8 mouse cellular contexts compared by ENCODE assay signal in genomic region chr6:125494092-125494871, GRCm38 (mm10). TPM values are rescaled to one million over a fixed set of nuclear protein-coding genes. Genes with fewer than 3 reads are reported as not detected.
DNase-seq lines count a peak whose midpoint lies in the region; ATAC-seq and TF ChIP-seq lines count a peak whose summit lies in the region.

Cd9 (minus strand) TSS chr6:125494791.

- H3K4me1 ChIP-seq in forebrain, embryonic 11.5 days (replicated peaks; ENCODE audit: control insufficient read depth, insufficient read depth, low read length) = peaks cover 5% of the 10 kb centered on the region; the same call in 1 of the 2 replicates
- H3K4me1 ChIP-seq in heart, postnatal 0 days (ENCODE audit: control insufficient read depth, insufficient read depth) = 0 out of 2 replicates have a peak, but pooled peaks cover 6% of the 10 kb centered on the region
- H3K4me1 ChIP-seq in liver, postnatal 0 days (ENCODE audit: insufficient read depth) = peaks cover 25% of the 10 kb centered on the region
- peaks cover 12% of the 10 kb centered on the region for H3K4me1 ChIP-seq in neural tube, embryonic 12.5 days

- ATAC-seq in forebrain, embryonic 11.5 days (replicated peaks; ENCODE audit: low FRiP score) = peak; percentile 85
- ATAC-seq in heart, postnatal 0 days (ENCODE audit: insufficient read depth, low read depth) = peak; percentile 80
- ATAC-seq in liver, postnatal 0 days = peak; percentile 79
- ATAC-seq in neural tube, embryonic 12.5 days (ENCODE audit: low FRiP score, low read depth) = peak; percentile 85

- TF ChIP-seq EP300 in heart, postnatal 0 days (IDR thresholded peaks at IDR 0.05; ENCODE audit: low read depth) = no peak
- no peak for TF ChIP-seq EP300 in liver, postnatal 0 days (IDR thresholded peaks at IDR 0.05; ENCODE audit: low read depth)

- H3K4me3 ChIP-seq in forebrain, embryonic 11.5 days (ENCODE audit: low read depth, low read length) = peak within 1 kb of the TSS; percentile 64
- peak within 1 kb of the TSS; percentile 70 for H3K4me3 ChIP-seq in heart, postnatal 0 days (ENCODE audit: low read depth, low read length)
- peak within 1 kb of the TSS; percentile 75 for H3K4me3 ChIP-seq in liver, postnatal 0 days (ENCODE audit: low read depth, low read length)
- peak within 1 kb of the TSS; percentile 55 for H3K4me3 ChIP-seq in neural tube, embryonic 12.5 days

- peaks cover 5% of the 10 kb centered on the region; the same call in 1 of the 2 replicates for H3K27me3 ChIP-seq in forebrain, embryonic 11.5 days (ENCODE audit: control insufficient read depth, insufficient read depth, low read length)
- peaks cover 22% of the 10 kb centered on the region for H3K27me3 ChIP-seq in heart, postnatal 0 days (ENCODE audit: control insufficient read depth, insufficient read depth, low read length)
- peaks cover 11% of the 10 kb centered on the region; the same call in 1 of the 2 replicates for H3K27me3 ChIP-seq in liver, postnatal 0 days (ENCODE audit: insufficient read depth, low read length)
- H3K27me3 ChIP-seq in neural tube, embryonic 12.5 days (replicated peaks) = peaks cover 18% of the 10 kb centered on the region

- peak; percentile 83 for DNase-seq in CD4-positive, CD25-positive, alpha-beta regulatory T cell, adult 2 months (ENCODE audit: low read depth, low spot score)
- DNase-seq in adrenal gland, adult 2 months = peak; percentile 88
- DNase-seq in forebrain, embryonic 11.5 days (ENCODE audit: low spot score) = peak; percentile 90
- DNase-seq in heart, postnatal 0 days (ENCODE audit: low spot score) = no peak
- DNase-seq in kidney, postnatal 25 days = peak; percentile 85 to 88
- peak; percentile 85 for DNase-seq in liver, postnatal 0 days
- DNase-seq in thymus, postnatal 10 days (ENCODE audit: low spot score in 2 of 2) = peak; percentile 7 to 44

- no peak for TF ChIP-seq CTCF in heart, postnatal 0 days (IDR thresholded peaks at IDR 0.05; ENCODE audit: low read depth)
- TF ChIP-seq CTCF in liver, postnatal 0 days (IDR thresholded peaks at IDR 0.05; ENCODE audit: low read depth) = no peak

- peak within 1 kb of the TSS; percentile 90 for H3K4me2 ChIP-seq in forebrain, embryonic 11.5 days (ENCODE audit: low read depth, low read length, severe bottlenecking)
- H3K4me2 ChIP-seq in heart, postnatal 0 days (ENCODE audit: low read depth, low read length) = peak within 1 kb of the TSS; percentile 81
- peak within 1 kb of the TSS; percentile 74 for H3K4me2 ChIP-seq in liver, postnatal 0 days (ENCODE audit: low read depth, low read length)
- peak within 1 kb of the TSS; percentile 92 for H3K4me2 ChIP-seq in neural tube, embryonic 12.5 days (replicated peaks)

- no peak within 1 kb of the TSS for H3K27ac ChIP-seq in forebrain, embryonic 11.5 days (ENCODE audit: low read depth, low read length)
- H3K27ac ChIP-seq in heart, postnatal 0 days (ENCODE audit: low read depth) = peak within 1 kb of the TSS; percentile 59
- peak within 1 kb of the TSS; percentile 71 for H3K27ac ChIP-seq in liver, postnatal 0 days (ENCODE audit: low read depth)
- no peak within 1 kb of the TSS for H3K27ac ChIP-seq in neural tube, embryonic 12.5 days

- H3K36me3 ChIP-seq in forebrain, embryonic 11.5 days (ENCODE audit: control insufficient read depth, insufficient read depth, low read length) = no peaks in the 10 kb centered on the region
- no peaks in the 10 kb centered on the region for H3K36me3 ChIP-seq in heart, postnatal 0 days (replicated peaks; ENCODE audit: control insufficient read depth, insufficient read depth, low read length)
- peaks cover 3% of the 10 kb centered on the region; the same call in 1 of the 2 replicates for H3K36me3 ChIP-seq in liver, postnatal 0 days (replicated peaks; ENCODE audit: insufficient read depth, low read length)
- H3K36me3 ChIP-seq in neural tube, embryonic 12.5 days = no peaks in the 10 kb centered on the region

- under 1% methylated on average over 58 of the region's 61 CpGs for WGBS in forebrain, embryonic 11.5 days
- WGBS in heart, postnatal 0 days = under 1% methylated on average over 56 of the region's 61 CpGs
- WGBS in liver, postnatal 0 days (ENCODE audit: insufficient replicate concordance) = under 1% methylated on average over 58 of the region's 61 CpGs
- under 1% methylated on average over 61 of the region's 61 CpGs for WGBS in neural tube, embryonic 12.5 days

- H3K9me3 ChIP-seq in forebrain, embryonic 11.5 days (ENCODE audit: control insufficient read depth, low read length) = no peaks in the 10 kb centered on the region
- H3K9me3 ChIP-seq in heart, postnatal 0 days (replicated peaks; ENCODE audit: control insufficient read depth, low read length) = no peaks in the 10 kb centered on the region
- H3K9me3 ChIP-seq in liver, postnatal 0 days (ENCODE audit: low read length) = no peaks in the 10 kb centered on the region
- H3K9me3 ChIP-seq in neural tube, embryonic 12.5 days = no peaks in the 10 kb centered on the region

- H3K9ac ChIP-seq in forebrain, embryonic 11.5 days (ENCODE audit: low read length) = peak within 1 kb of the TSS; percentile 64
- peak within 1 kb of the TSS; percentile 55 for H3K9ac ChIP-seq in heart, postnatal 0 days (replicated peaks; ENCODE audit: low read depth, low read length)
- peak within 1 kb of the TSS; percentile 85 for H3K9ac ChIP-seq in liver, postnatal 0 days (replicated peaks)
- peak within 1 kb of the TSS; percentile 60 for H3K9ac ChIP-seq in neural tube, embryonic 12.5 days

RNA-seq across cellular contexts. Expression of gene Cd9, which starts in this region (rescaled TPM):
- total RNA-seq in adrenal gland, adult 2 months (2021) = 100 to 1,000 TPM in 1 of 2 experiments, 10 to 100 TPM in 1; 80.1 to 178 TPM
- 57.1 and 58.9 TPM in 2 replicates for polyA plus RNA-seq in adrenal gland, adult 2 months (2012; rRNA removed)
- polyA plus RNA-seq in forebrain, embryonic 11.5 days (2014; fragmentation: Nextera tagmentation; extraction: Ambion mirVana) = 40.5 and 47.4 TPM in 2 replicates
- 51.9 and 72.4 TPM in 2 replicates for total RNA-seq in heart, postnatal 0 days (2014; rRNA removed; ENCODE audit: low replicate concordance)
- polyA plus RNA-seq in heart, postnatal 0 days (2015; fragmentation: Nextera tagmentation; extraction: Ambion mirVana) = 99.3 and 99.4 TPM in 2 replicates
- polyA plus RNA-seq in liver, postnatal 0 days (2015; fragmentation: Nextera tagmentation; extraction: Ambion mirVana) = 243 and 249 TPM in 2 replicates
- polyA plus RNA-seq in neural tube, embryonic 12.5 days (2016; fragmentation: Nextera tagmentation; extraction: Ambion mirVana) = 44.3 and 51.1 TPM in 2 replicates

Comparison
In these comparisons a context has a peak if more than half of its experiments do, and no peak if none do; other contexts are left out.
1. H3K27ac ChIP-seq: peak in heart, postnatal 0 days (single experiment) and liver, postnatal 0 days (single experiment); none in forebrain, embryonic 11.5 days (single experiment) and neural tube, embryonic 12.5 days (single experiment).
2. Peak in every context shown above with its lines, with median percentiles within 50 percentile points of each other: ATAC-seq, H3K4me2 ChIP-seq, H3K4me3 ChIP-seq and H3K9ac ChIP-seq.